Mouse (Mus musculus): ENCODE measurements at regions not wholly inside any gene's neighbourhood (a gene's known extent, or its start where the extent isn't known, plus 50 kb on each side); places are given as distances from the start of the nearest gene placed in this dataset.

GRCm38 (mm10) chr3:61535751-61536150 lies 170.0 kb upstream of the B430305J03Rik start:
- Histone ChIP-seq H3K36me3 (ENCODE audit: control insufficient read depth in 1 of 2, insufficient read depth in 2 of 2, low read length in 2 of 2) (no peaks in the 10 kb centered on the region), H3K79me2 (ENCODE audit: control insufficient read depth, insufficient read depth, low read length, poor library complexity) (no peaks in the 10 kb centered on the region), H3K9ac (ENCODE audit: control insufficient read depth, low read depth, low read length, poor library complexity, severe bottlenecking) (no peak overlapping the region), H3K4me1 (ENCODE audit: control insufficient read depth in 1 of 2, insufficient read depth in 2 of 2, low read length in 2 of 2) (no peaks in the 10 kb centered on the region), H3K27ac (ENCODE audit: control insufficient read depth, low read depth, low read length) (no peak overlapping the region), H3K9me3 (replicated peaks; ENCODE audit: insufficient read depth, low read length) (no peaks in the 10 kb centered on the region), H3K4me3 (ENCODE audit: control insufficient read depth in 1 of 2, insufficient read depth in 1 of 2, low read depth in 2 of 2, low read length in 2 of 2) (no peak overlapping the region), H3K27me3 (ENCODE audit: control insufficient read depth in 1 of 2, insufficient read depth in 2 of 2, low read length in 2 of 2) (no peaks in the 10 kb centered on the region)
- DNase-seq (ENCODE audit: low read depth, low spot score): no peak
- no peak for TF ChIP-seq RCOR1 (IDR thresholded peaks at IDR 0.05; ENCODE audit: low read depth, low read length)
- no peak for TF ChIP-seq UBTF (IDR thresholded peaks at IDR 0.05; ENCODE audit: borderline replicate concordance, insufficient read depth, low read depth, low read length)
- no peak for TF ChIP-seq NELFE (IDR thresholded peaks at IDR 0.05; ENCODE audit: low read depth, low read length)
- no peak for TF ChIP-seq ZC3H11A (IDR thresholded peaks at IDR 0.05; ENCODE audit: low read depth, low read length)
- no peak for TF ChIP-seq ETS1 (IDR thresholded peaks at IDR 0.05; ENCODE audit: low read depth, low read length)
- no peak for TF ChIP-seq MEF2A (IDR thresholded peaks at IDR 0.05; ENCODE audit: extremely low read depth, insufficient replicate concordance, low read depth, low read length, poor library complexity, severe bottlenecking)
- TF ChIP-seq TCF12 (IDR thresholded peaks at IDR 0.05; ENCODE audit: low read depth, low read length): no peak
- no peak for TF ChIP-seq HCFC1 (IDR thresholded peaks at IDR 0.05; ENCODE audit: low read depth, low read length)
- TF ChIP-seq CHD1 (IDR thresholded peaks at IDR 0.05; ENCODE audit: low read depth, low read length): no peak
- TF ChIP-seq TBP (IDR thresholded peaks at IDR 0.05; ENCODE audit: low read depth, low read length): no peak

- DNase-seq (ENCODE audit: low read depth, low spot score): no peak
- no peaks in the 10 kb centered on the region for H3K27me3 ChIP-seq (ENCODE audit: control insufficient read depth in 1 of 2, insufficient read depth in 2 of 2, low read length in 2 of 2)
- no peak for TF ChIP-seq RCOR1 (IDR thresholded peaks at IDR 0.05; ENCODE audit: low read depth, low read length)
- no peak for TF ChIP-seq BHLHE40 (IDR thresholded peaks at IDR 0.05; ENCODE audit: borderline replicate concordance, low read depth, low read length)
- TF ChIP-seq USF1 (IDR thresholded peaks at IDR 0.05; ENCODE audit: low read depth, low read length): no peak
- no peak for TF ChIP-seq MEF2A (IDR thresholded peaks at IDR 0.05; ENCODE audit: extremely low read depth, insufficient replicate concordance, low read depth, low read length, poor library complexity, severe bottlenecking)
- TF ChIP-seq ZC3H11A (IDR thresholded peaks at IDR 0.05; ENCODE audit: low read depth, low read length): no peak
- no peak for TF ChIP-seq NELFE (IDR thresholded peaks at IDR 0.05; ENCODE audit: low read depth, low read length)
- TF ChIP-seq TCF12 (IDR thresholded peaks at IDR 0.05; ENCODE audit: low read depth, low read length): no peak
Observed at GRCm38 (mm10) chr3:61503178-61503577, 137.4 kb upstream of the B430305J03Rik start.

GRCm38 (mm10) chr3:61494835-61495234 lies 129.1 kb upstream of the B430305J03Rik start:
- no peaks in the 10 kb centered on the region for H3K79me2 ChIP-seq (ENCODE audit: control insufficient read depth, insufficient read depth, low read length, poor library complexity)
- DNase-seq (ENCODE audit: low read depth, low spot score): peak; percentile 14
- H3K27ac ChIP-seq (ENCODE audit: control insufficient read depth, low read depth, low read length): no peak overlapping the region
- no peaks in the 10 kb centered on the region for H3K36me3 ChIP-seq (ENCODE audit: control insufficient read depth in 1 of 2, insufficient read depth in 2 of 2, low read length in 2 of 2)
- TF ChIP-seq SIN3A (IDR thresholded peaks at IDR 0.05; ENCODE audit: low read length) (no peak), TCF12 (IDR thresholded peaks at IDR 0.05; ENCODE audit: low read depth, low read length) (peak; percentile 27; the same call in 1 of the 2 replicates), EP300 (IDR thresholded peaks at IDR 0.05; ENCODE audit: low read depth in 1 of 2, low read length in 2 of 2) (peak; percentile 35 to 64; a peak in 3 of 4 replicates), GATA1 (IDR thresholded peaks at IDR 0.05; ENCODE audit: low read depth, low read length) (peak; percentile 36; the same call in 1 of the 2 replicates)
- no peaks in the 10 kb centered on the region for H3K27me3 ChIP-seq (ENCODE audit: control insufficient read depth in 1 of 2, insufficient read depth in 2 of 2, low read length in 2 of 2)
- H3K4me1 ChIP-seq (ENCODE audit: control insufficient read depth in 1 of 2, insufficient read depth in 2 of 2, low read length in 2 of 2): no peaks in the 10 kb centered on the region
- H3K9me3 ChIP-seq (replicated peaks; ENCODE audit: insufficient read depth, low read length): no peaks in the 10 kb centered on the region
- H3K9ac ChIP-seq (ENCODE audit: control insufficient read depth, low read depth, low read length, poor library complexity, severe bottlenecking): no peak overlapping the region
- no peak overlapping the region for H3K4me3 ChIP-seq (ENCODE audit: control insufficient read depth in 1 of 2, insufficient read depth in 1 of 2, low read depth in 2 of 2, low read length in 2 of 2)

More at GRCm38 (mm10) chr3:61503178-61503577, 137.4 kb upstream of the B430305J03Rik start:
- Histone ChIP-seq H3K4me3 (ENCODE audit: control insufficient read depth in 1 of 2, insufficient read depth in 1 of 2, low read depth in 2 of 2, low read length in 2 of 2) (no peak overlapping the region), H3K4me1 (ENCODE audit: control insufficient read depth in 1 of 2, insufficient read depth in 2 of 2, low read length in 2 of 2) (no peaks in the 10 kb centered on the region), H3K36me3 (ENCODE audit: control insufficient read depth in 1 of 2, insufficient read depth in 2 of 2, low read length in 2 of 2) (no peaks in the 10 kb centered on the region), H3K9ac (ENCODE audit: control insufficient read depth, low read depth, low read length, poor library complexity, severe bottlenecking) (no peak overlapping the region), H3K79me2 (ENCODE audit: control insufficient read depth, insufficient read depth, low read length, poor library complexity) (no peaks in the 10 kb centered on the region), H3K9me3 (replicated peaks; ENCODE audit: insufficient read depth, low read length) (no peaks in the 10 kb centered on the region), H3K27ac (ENCODE audit: control insufficient read depth, low read depth, low read length) (no peak overlapping the region)

All from MEL (cell line).